Mouse (Mus musculus) layer of hippocampus, adult 2 months (tissue): ENCODE measurements around the gene Hist1h2ad. TPM values are rescaled to one million over a fixed set of nuclear protein-coding genes. Genes with fewer than 3 reads are reported as not detected.
"Not testable (repeated sequence)": the region's sequence is repeated elsewhere in the genome, so short reads cannot be mapped to it uniquely, and the experiment has no call there.

Experiments
- DNase-seq, 2 experiments: peaks; one replicate each; pipeline ENCODE4 v3.0.0; 2022; ENCODE audit warnings: low spot score in 2 of 2
- H3K27ac ChIP-seq: fragments of 200-600 bp; 2 replicates; pipeline ENCODE4 v1.8.1; 2022
- H3K4me3 ChIP-seq: fragments of 200-600 bp; 2 replicates; pipeline ENCODE4 v1.8.1; 2022; ENCODE audit warnings: mild to moderate bottlenecking
- CTCF ChIP-seq: fragments of 200-600 bp; conservative IDR thresholded peaks from 2 replicates; pipeline ENCODE4 v1.8.1; 2022; ENCODE audit warnings: antibody characterized with exemption, mild to moderate bottlenecking, moderate library complexity
- total RNA-seq, 2 experiments: library from RNA; stranded (reverse); gene quantifications; 2 replicates each; pipeline ENCODE4 v1.2.3; 2021

Gene Hist1h2ad
- total RNA-seq, 2 experiments from 2014 or later = 5.0 to 13.0 TPM

- TF ChIP-seq CTCF = peak; percentile 81
These were observed 11.3 kb upstream of the Hist1h2ad start for GRCm38 (mm10) chr13:23562699-23563462.

GRCm38 (mm10) chr13:23564482-23564881 lies 9.7 kb upstream of the Hist1h2ad start:
- DNase-seq = no peak
- H3K27ac ChIP-seq = no peak overlapping the region
- TF ChIP-seq CTCF = no peak
- no peak overlapping the region for H3K4me3 ChIP-seq

More at GRCm38 (mm10) chr13:23562699-23563462, 11.3 kb upstream of the Hist1h2ad start:
- Histone ChIP-seq H3K27ac (peak overlapping the region; percentile 97), H3K4me3 (peak overlapping the region; percentile 73)
- no peak for DNase-seq

- peak overlapping the region; percentile 95 for H3K27ac ChIP-seq
- not testable (repeated sequence) for DNase-seq
- peak overlapping the region; percentile 73 for H3K4me3 ChIP-seq
These were observed 3.7 kb upstream of the Hist1h2ad start for GRCm38 (mm10) chr13:23570261-23571021.

GRCm38 (mm10) chr13:23571022-23571503 lies 3.1 kb upstream of the Hist1h2ad start, which contains the start of the genes Hist1h2ae and Hist1h2bg:
Gene Hist1h2ae (minus strand): TSS chr13:23571220.
Gene Hist1h2bg (plus strand): TSS chr13:23571396.
- Histone ChIP-seq H3K4me3 (peak within 1 kb of the TSS; percentile 73), H3K27ac (peak within 1 kb of the TSS; percentile 95)
- peak; percentile 72 to 92 for DNase-seq
- TF ChIP-seq CTCF = no peak

- peak overlapping the region; percentile 95 for H3K27ac ChIP-seq
These were observed 2.5 kb upstream of the Hist1h2ad start for GRCm38 (mm10) chr13:23571504-23572217.

GRCm38 (mm10) chr13:23572218-23573033 lies 1.8 kb upstream of the Hist1h2ad start:
- H3K4me3 ChIP-seq = peak overlapping the region; percentile 73
- peak overlapping the region; percentile 95 for H3K27ac ChIP-seq
- no peak for TF ChIP-seq CTCF
- no peak for DNase-seq

More at GRCm38 (mm10) chr13:23571504-23572217, 2.5 kb upstream of the Hist1h2ad start:
- H3K4me3 ChIP-seq = peak overlapping the region; percentile 73
- DNase-seq = not testable (repeated sequence)

GRCm38 (mm10) chr13:23573034-23573897 lies 915 bp upstream of the Hist1h2ad start:
- Histone ChIP-seq H3K27ac (peak overlapping the region; percentile 95), H3K4me3 (peak overlapping the region; percentile 73)
- not testable (repeated sequence) for DNase-seq

- H3K27ac ChIP-seq = peak overlapping the region; percentile 64
- peak overlapping the region; percentile 73 for H3K4me3 ChIP-seq
- not testable (repeated sequence) for DNase-seq
These were observed 477 bp downstream of the Hist1h2ad start for GRCm38 (mm10) chr13:23574546-23575170.

GRCm38 (mm10) chr13:23575271-23575851 lies 1.2 kb downstream of the Hist1h2ad start, which contains the start of gene Hist1h3d:
Gene Hist1h3d (plus strand): TSS chr13:23575763.
- Histone ChIP-seq H3K27ac (peak within 1 kb of the TSS; percentile 84), H3K4me3 (peak within 1 kb of the TSS; percentile 61)
- no peak for TF ChIP-seq CTCF
- peak; percentile 65 to 85 for DNase-seq

GRCm38 (mm10) chr13:23575864-23576313 lies 1.7 kb downstream of the Hist1h2ad start:
- DNase-seq = not testable (repeated sequence)
- H3K4me3 ChIP-seq = peak overlapping the region; percentile 61
- peak overlapping the region; percentile 84 for H3K27ac ChIP-seq
